Mouse (Mus musculus): ENCODE measurements at regions not wholly inside any gene's neighbourhood (a gene's known extent, or its start where the extent isn't known, plus 50 kb on each side); places are given as distances from the start of the nearest gene placed in this dataset.

DNA sequence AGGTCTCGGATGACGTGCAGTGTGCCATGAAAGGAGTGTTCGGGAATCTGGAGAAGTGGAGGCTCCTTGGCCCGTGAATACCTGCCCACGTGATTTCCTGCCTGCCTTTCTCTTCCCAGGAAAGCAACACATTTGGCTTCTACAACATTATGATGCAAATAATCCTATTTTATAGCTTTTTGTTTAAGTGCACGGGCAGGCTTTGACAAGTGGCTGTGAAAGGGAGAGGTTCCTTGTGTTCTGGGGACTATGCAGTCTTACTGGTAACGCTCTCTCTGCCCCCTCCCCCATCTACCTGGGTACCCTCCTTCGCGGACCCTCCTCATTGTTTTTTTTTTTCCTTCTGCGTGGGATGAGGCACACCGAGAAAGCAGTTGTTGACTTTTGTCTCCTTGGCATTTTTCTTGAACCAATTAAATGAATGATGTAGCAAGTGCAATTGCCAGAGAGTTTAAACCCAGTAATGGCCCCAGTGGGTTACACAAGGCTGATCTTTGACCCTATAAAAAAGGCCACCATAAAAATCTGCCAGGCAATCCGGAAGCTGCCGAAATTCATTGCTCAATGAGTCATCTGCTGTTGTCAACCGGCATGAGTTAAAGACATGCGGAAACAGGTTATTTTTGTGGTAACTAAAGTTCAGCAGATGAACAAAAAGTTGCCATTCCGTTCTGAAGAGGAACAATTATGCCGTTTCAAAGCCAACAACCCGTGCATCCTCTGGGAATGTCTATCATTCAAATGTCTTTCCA is 90.7 kb downstream of the Dusp6 start:
- Histone ChIP-seq H3K36me3 (ENCODE audit: insufficient read depth, low read length) (no peaks in the 10 kb centered on the region), H3K27me3 (replicated peaks; ENCODE audit: insufficient read depth, low read length) (no peaks in the 10 kb centered on the region), H3K4me3 (ENCODE audit: low read depth, low read length) (no peak overlapping the region), H3K4me1 (ENCODE audit: insufficient read depth, low read depth, low read length) (no peaks in the 10 kb centered on the region), H3K27ac (ENCODE audit: low read length) (no peak overlapping the region), H3K4me2 (replicated peaks; ENCODE audit: low read depth, low read length) (no peak overlapping the region), H3K9ac (replicated peaks; ENCODE audit: low read depth) (no peak overlapping the region), H3K9me3 (ENCODE audit: low read length) (no peaks in the 10 kb centered on the region)
- DNase-seq (ENCODE audit: low spot score) (peak; percentile 28), ATAC-seq (no peak)
- TF ChIP-seq EP300 (IDR thresholded peaks at IDR 0.05) = no peak
- TF ChIP-seq CTCF (IDR thresholded peaks at IDR 0.05) = no peak
- WGBS = 63% methylated on average over 18 of the region's 18 CpGs

DNA sequence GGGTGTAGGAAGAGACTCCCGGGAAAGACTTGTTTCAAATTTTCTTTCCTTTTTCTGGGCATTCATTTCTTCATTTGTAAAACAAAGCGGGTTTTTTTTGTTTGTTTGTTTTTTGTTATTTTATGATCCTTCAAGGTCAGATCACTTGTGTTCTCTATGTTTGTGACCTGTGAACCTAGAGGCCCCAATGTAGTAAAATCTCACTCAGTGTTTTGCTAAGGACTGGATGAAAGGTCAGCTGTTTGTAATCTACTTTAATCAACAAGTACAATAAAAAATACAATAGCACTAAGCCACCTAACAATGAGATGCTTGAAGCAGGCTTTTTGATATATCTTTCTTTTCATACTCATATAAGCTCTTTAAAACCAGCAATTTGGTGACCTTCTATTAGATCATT is 91.3 kb downstream of the Dusp6 start:
- no peak for ATAC-seq
- Histone ChIP-seq H3K9me3 (ENCODE audit: low read length) (no peaks in the 10 kb centered on the region), H3K4me3 (ENCODE audit: low read depth, low read length) (no peak overlapping the region), H3K9ac (replicated peaks; ENCODE audit: low read depth) (no peak overlapping the region), H3K4me2 (replicated peaks; ENCODE audit: low read depth, low read length) (no peak overlapping the region), H3K4me1 (ENCODE audit: insufficient read depth, low read depth, low read length) (no peaks in the 10 kb centered on the region), H3K36me3 (ENCODE audit: insufficient read depth, low read length) (no peaks in the 10 kb centered on the region), H3K27me3 (replicated peaks; ENCODE audit: insufficient read depth, low read length) (no peaks in the 10 kb centered on the region), H3K27ac (ENCODE audit: low read length) (no peak overlapping the region)
- 88% methylated on average over 2 of the region's 2 CpGs for WGBS
- no peak for DNase-seq (ENCODE audit: low spot score)
- TF ChIP-seq CTCF (IDR thresholded peaks at IDR 0.05) = no peak
- no peak for TF ChIP-seq EP300 (IDR thresholded peaks at IDR 0.05)

DNA sequence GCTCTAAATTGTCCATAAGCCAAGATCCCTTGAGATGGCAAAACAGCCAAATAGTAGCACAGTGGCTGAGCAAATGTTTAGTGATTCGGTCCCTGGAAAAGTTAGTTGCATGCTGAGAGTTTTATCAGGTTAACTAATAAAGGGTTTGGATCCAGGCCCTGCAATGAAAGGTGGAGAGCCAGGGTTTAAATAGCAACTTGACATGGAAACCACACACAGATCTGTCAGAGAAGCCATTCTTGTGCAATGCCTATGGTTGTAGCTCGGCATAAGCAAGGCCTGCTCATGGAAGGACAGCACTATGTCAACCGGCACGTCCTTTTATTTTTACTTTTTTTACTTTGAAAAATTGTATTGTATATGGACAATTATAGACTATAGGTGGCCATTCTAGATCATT is 92.3 kb downstream of the Dusp6 start:
- 85% methylated on average over 4 of the region's 4 CpGs for WGBS

DNA sequence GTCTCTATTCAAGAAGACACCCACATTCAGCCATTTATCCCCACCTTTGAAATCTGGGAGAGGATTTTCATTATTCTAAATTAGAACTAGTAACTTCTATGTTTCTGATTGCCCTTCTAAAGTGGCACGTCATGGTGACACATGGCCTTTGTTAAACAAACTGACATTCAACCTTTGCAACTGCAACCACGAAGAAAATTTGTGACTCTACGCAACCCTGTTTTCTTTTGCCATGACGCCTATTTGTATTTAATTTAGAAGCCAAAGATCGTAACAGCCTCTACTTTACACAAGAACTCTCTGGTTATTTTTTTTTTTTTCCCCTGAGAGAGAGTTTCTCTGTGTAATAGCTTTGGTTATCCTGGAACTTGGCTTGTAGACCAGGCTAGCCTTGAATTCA is 93.2 kb downstream of the Dusp6 start:
- no peak for TF ChIP-seq CTCF (IDR thresholded peaks at IDR 0.05)
- no peak for TF ChIP-seq EP300 (IDR thresholded peaks at IDR 0.05)
- H3K4me2 ChIP-seq (replicated peaks; ENCODE audit: low read depth, low read length) = no peak overlapping the region
- H3K27ac ChIP-seq (ENCODE audit: low read length) = no peak overlapping the region
- 83% methylated on average over 5 of the region's 5 CpGs for WGBS
- ATAC-seq (no peak), DNase-seq (ENCODE audit: low spot score) (no peak)
- no peaks in the 10 kb centered on the region for H3K4me1 ChIP-seq (ENCODE audit: insufficient read depth, low read depth, low read length)
- H3K27me3 ChIP-seq (replicated peaks; ENCODE audit: insufficient read depth, low read length) = no peaks in the 10 kb centered on the region
- no peaks in the 10 kb centered on the region for H3K9me3 ChIP-seq (ENCODE audit: low read length)
- no peak overlapping the region for H3K4me3 ChIP-seq (ENCODE audit: low read depth, low read length)
- no peaks in the 10 kb centered on the region for H3K36me3 ChIP-seq (ENCODE audit: insufficient read depth, low read length)
- no peak overlapping the region for H3K9ac ChIP-seq (replicated peaks; ENCODE audit: low read depth)

More for the DNA sequence above, 92.3 kb downstream of the Dusp6 start:
- H3K4me2 ChIP-seq (replicated peaks; ENCODE audit: low read depth, low read length) = no peak overlapping the region
- TF ChIP-seq EP300 (IDR thresholded peaks at IDR 0.05) = no peak
- no peak for TF ChIP-seq CTCF (IDR thresholded peaks at IDR 0.05)
- ATAC-seq (no peak), DNase-seq (ENCODE audit: low spot score) (no peak)
- no peaks in the 10 kb centered on the region for H3K4me1 ChIP-seq (ENCODE audit: insufficient read depth, low read depth, low read length)
- no peak overlapping the region for H3K9ac ChIP-seq (replicated peaks; ENCODE audit: low read depth)
- H3K27me3 ChIP-seq (replicated peaks; ENCODE audit: insufficient read depth, low read length) = no peaks in the 10 kb centered on the region
- no peak overlapping the region for H3K27ac ChIP-seq (ENCODE audit: low read length)
- no peak overlapping the region for H3K4me3 ChIP-seq (ENCODE audit: low read depth, low read length)
- H3K36me3 ChIP-seq (ENCODE audit: insufficient read depth, low read length) = no peaks in the 10 kb centered on the region
- H3K9me3 ChIP-seq (ENCODE audit: low read length) = no peaks in the 10 kb centered on the region

DNA sequence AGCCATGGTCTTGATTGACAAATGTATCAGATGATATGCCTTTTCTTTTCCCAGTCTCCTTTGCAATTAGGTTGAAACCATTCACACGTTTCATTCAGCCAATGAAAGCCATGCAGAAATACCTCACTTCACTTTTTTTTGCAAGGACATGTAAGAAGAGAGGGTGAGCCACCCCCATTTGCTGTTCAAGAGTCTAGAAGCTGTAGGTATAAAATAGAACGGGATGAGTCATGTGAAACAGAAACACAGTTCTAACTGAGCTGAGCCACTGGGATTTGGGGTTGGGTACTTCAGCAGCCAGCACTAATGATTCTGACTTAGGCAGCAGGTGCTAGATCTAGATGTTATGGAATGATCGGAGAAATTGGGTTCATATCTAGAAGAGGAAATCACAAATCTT is 93.9 kb downstream of the Dusp6 start:
- TF ChIP-seq CTCF (IDR thresholded peaks at IDR 0.05) = no peak
- TF ChIP-seq EP300 (IDR thresholded peaks at IDR 0.05) = no peak
- 83% methylated on average over 3 of the region's 3 CpGs for WGBS
- no peak for DNase-seq (ENCODE audit: low spot score)
- H3K4me3 ChIP-seq (ENCODE audit: low read depth, low read length) = no peak overlapping the region
- no peaks in the 10 kb centered on the region for H3K36me3 ChIP-seq (ENCODE audit: insufficient read depth, low read length)
- H3K9me3 ChIP-seq (ENCODE audit: low read length) = no peaks in the 10 kb centered on the region
- no peak overlapping the region for H3K9ac ChIP-seq (replicated peaks; ENCODE audit: low read depth)
- H3K27me3 ChIP-seq (replicated peaks; ENCODE audit: insufficient read depth, low read length) = no peaks in the 10 kb centered on the region
- no peak overlapping the region for H3K4me2 ChIP-seq (replicated peaks; ENCODE audit: low read depth, low read length)
- H3K27ac ChIP-seq (ENCODE audit: low read length) = no peak overlapping the region
- H3K4me1 ChIP-seq (ENCODE audit: insufficient read depth, low read depth, low read length) = no peaks in the 10 kb centered on the region
- ATAC-seq = no peak

DNA sequence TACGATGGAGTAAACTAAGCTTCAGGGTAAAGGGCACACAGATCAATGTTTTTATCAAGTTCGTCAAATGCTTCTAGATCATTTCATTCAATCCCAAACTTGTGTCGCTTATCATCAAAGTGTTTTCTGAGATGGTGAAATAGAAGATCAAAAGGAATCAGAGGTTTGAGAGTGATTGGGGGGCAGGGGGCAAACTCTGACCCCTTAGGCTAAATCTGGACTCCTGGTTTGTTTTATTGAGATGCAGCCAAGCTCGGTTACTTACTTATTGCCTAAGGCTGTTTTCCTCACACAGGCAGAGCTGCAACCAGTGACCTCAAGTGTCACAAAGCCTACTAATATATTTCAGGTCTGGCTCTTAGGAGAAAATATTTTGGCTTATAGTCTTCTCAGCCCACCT is 94.3 kb downstream of the Dusp6 start:
- Histone ChIP-seq H3K9me3 (ENCODE audit: low read length) (no peaks in the 10 kb centered on the region), H3K36me3 (ENCODE audit: insufficient read depth, low read length) (no peaks in the 10 kb centered on the region), H3K27me3 (replicated peaks; ENCODE audit: insufficient read depth, low read length) (no peaks in the 10 kb centered on the region), H3K4me3 (ENCODE audit: low read depth, low read length) (no peak overlapping the region), H3K27ac (ENCODE audit: low read length) (no peak overlapping the region), H3K4me2 (replicated peaks; ENCODE audit: low read depth, low read length) (no peak overlapping the region), H3K9ac (replicated peaks; ENCODE audit: low read depth) (no peak overlapping the region), H3K4me1 (ENCODE audit: insufficient read depth, low read depth, low read length) (no peaks in the 10 kb centered on the region)
- WGBS = 79% methylated on average over 4 of the region's 4 CpGs
- DNase-seq (ENCODE audit: low spot score) = no peak
- TF ChIP-seq CTCF (IDR thresholded peaks at IDR 0.05) = no peak
- TF ChIP-seq EP300 (IDR thresholded peaks at IDR 0.05) = no peak
- ATAC-seq = no peak

DNA sequence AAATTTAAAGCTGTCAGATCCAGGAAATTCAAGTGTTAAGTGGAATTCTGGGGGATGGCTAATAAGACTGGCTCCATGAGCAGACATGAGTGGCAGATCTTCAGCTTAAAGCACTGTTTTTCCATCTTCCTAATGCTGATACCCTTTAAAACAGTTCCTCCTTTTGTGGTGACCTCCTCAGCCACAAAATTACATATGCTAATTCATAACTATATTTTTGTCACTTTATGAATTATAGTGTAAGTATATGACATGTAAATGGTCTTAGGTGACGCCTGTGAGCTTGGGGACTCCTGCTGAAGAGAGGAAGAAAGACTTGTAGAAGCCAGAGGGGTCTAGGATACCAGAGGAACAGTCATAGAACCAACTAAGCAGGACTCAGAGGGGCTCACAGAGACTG is 95.2 kb downstream of the Dusp6 start:
- DNase-seq (ENCODE audit: low spot score) = no peak
- Histone ChIP-seq H3K4me2 (replicated peaks; ENCODE audit: low read depth, low read length) (no peak overlapping the region), H3K36me3 (ENCODE audit: insufficient read depth, low read length) (no peaks in the 10 kb centered on the region), H3K4me1 (ENCODE audit: insufficient read depth, low read depth, low read length) (no peaks in the 10 kb centered on the region), H3K4me3 (ENCODE audit: low read depth, low read length) (no peak overlapping the region), H3K27me3 (replicated peaks; ENCODE audit: insufficient read depth, low read length) (no peaks in the 10 kb centered on the region), H3K9ac (replicated peaks; ENCODE audit: low read depth) (no peak overlapping the region), H3K9me3 (ENCODE audit: low read length) (no peaks in the 10 kb centered on the region), H3K27ac (ENCODE audit: low read length) (no peak overlapping the region)
- WGBS = 88% methylated on average over 1 of the region's 1 CpGs
- TF ChIP-seq EP300 (IDR thresholded peaks at IDR 0.05) = no peak
- no peak for TF ChIP-seq CTCF (IDR thresholded peaks at IDR 0.05)
- ATAC-seq = no peak
